Mouse (Mus musculus) megakaryocyte-erythroid progenitor cell, adult 5-6 weeks (primary cell): ENCODE measurements around the gene Prune1. TPM values are rescaled to one million over a fixed set of nuclear protein-coding genes. Genes with fewer than 3 reads are reported as not detected.
A peak's percentile ranks its signal among the peaks of the same experiment; 100 is the strongest.
"Not testable (repeated sequence)": the region's sequence is repeated elsewhere in the genome, so short reads cannot be mapped to it uniquely, and the experiment has no call there.

Experiments
- ATAC-seq: replicated peaks from 2 replicates; pipeline ENCODE4 v1.8.0; 2016; ENCODE audit warnings: mild to moderate bottlenecking, inconsistent platforms; ENCODE audit not compliant: severe bottlenecking, poor library complexity, low FRiP score, low TSS enrichment
- total RNA-seq, 2 experiments: library from RNA; stranded (forward) in 1 of 2; stranded (reverse) in 1 of 2; fragments of 200-1000, 215-1000 nt in 1 of 2; fragments of >200 nt in 1 of 2; fragmentation: Nextera tagmentation in 1 of 2; gene quantifications; 2 replicates each; pipeline ENCODE4 v1.2.3; 2014 to 2017

Prune1 gene
- total RNA-seq, 2 experiments from 2014 or later: 10.1 to 20.2 TPM

- no peak for ATAC-seq
Measured at GRCm38 (mm10) chr3:95227214-95227613, 54.7 kb downstream of the Prune1 start.

DNA sequence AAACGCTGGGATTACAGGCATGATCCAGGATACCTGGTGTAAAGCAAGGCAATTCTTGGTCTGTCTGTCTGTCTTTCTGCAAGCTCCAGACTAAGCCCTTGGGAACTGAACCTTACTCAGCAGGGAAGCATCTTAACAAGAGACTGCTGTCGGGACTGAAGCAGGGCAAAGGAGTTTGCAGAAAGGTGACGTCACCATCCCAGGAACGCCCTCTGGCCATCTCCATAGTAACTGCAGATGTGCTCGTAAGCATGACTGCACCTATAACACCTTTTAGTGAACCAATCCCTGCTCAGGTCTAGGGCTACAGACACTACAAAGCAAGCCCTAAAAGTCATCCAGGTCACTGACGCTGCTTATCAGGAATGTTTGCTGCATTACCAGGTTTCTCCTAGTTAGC is 57.6 kb downstream of the Prune1 start:
- ATAC-seq: no peak

DNA sequence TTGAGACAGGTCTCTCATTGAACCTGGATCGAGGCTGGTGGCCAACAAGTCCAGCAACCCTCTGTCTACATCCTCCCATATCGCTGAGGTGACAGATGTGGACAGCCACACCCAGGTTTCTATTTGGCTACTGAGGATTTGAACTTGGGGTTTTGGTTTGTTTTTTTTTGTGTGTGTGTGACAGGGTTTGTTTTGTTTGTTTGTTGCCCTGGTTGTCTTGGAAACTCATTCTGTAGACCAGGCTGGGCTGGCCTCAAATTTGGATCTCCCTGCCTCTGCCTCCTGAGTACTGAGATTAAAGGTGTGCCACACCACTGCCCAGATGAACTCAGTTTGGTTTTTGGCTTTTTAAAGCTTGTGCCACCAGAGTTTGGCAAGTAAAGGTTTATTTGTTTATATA is 58.8 kb downstream of the Prune1 start:
- ATAC-seq: 0 out of 2 replicates have a peak, but pooled peaks have one; percentile 22

DNA sequence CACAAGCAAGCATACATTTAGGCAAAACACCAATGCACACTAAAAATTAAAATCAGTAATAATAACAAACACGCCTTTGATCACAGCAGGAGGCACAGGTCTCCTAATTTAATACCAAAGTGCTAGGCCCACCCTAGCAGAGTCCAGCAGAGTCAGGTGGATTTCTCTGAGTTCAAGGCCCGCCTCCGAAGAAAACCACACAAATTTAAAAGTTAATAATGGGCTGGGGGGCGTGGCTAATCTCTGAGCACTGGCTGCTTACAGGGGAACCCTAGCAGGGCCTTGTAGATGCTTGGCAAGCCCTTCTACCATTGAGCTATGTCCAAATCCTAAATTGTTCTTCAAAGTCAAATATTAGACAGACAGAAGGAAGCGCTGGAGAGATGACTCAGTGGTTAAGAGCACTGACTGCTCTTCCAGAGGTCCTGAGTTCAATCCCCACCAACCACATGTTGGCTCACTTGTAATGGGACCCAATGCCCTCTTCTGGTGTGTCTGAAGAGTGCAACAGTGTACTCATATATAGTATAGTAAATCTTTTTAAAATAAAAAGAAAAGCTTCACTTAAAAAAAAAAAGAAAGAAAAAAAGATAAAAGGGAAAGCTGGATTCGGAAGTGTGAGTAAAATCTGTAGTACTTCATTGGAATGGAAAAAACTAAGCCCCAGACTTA is 63.3 kb downstream of the Prune1 start:
- peak; percentile 31; the same call in 1 of the 2 replicates for ATAC-seq

DNA sequence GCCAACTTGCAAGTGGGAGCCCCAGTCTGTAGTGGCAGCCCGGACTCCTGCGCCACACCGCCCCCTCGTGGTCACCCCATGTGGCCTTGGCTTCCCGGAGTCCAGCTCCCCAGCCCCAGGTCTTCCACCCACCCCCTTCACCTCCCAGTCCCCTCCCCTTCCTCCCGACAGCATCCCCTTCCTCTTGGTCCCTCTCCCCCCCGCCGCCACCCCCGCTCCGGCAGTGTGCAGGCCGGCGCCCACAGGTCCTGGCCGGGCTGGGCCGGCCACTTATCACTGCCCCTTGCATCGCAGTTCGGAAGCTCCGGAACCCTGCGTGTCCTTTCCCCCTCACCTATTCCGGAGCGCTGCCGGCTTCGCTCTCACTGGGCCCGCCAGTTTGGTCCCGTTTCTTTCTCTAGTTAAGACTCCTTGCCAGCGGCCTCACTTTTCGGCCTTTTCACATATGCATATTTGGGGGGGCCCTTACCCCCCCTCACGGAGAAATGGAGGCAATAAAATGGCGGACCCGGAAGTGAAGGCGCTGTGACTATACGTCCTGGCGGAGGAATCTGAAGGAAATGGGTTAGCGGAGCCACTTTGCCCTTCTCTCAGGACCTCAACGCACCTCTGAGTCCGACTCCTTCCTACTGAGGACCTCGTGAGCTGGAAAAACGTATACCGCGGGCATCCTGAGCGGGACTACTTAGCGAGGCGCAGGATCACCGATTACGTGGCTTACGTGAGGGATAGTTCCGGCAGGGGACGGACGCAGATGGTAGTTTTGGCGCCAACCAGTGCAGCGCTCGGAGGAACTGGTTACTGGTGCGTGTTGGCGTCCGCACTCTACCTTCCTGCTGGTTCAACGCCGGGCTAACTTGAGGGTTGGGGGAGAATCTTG is 64.4 kb downstream of the Prune1 start, which contains the start of gene Gabpb2:
Gabpb2 (minus strand) TSS at position 662 of the 880 bp plus-strand sequence.
- peak; percentile 89 for ATAC-seq

GRCm38 (mm10) chr3:95216655-95217254 is 65.1 kb downstream of the Prune1 start:
- no peak for ATAC-seq

DNA sequence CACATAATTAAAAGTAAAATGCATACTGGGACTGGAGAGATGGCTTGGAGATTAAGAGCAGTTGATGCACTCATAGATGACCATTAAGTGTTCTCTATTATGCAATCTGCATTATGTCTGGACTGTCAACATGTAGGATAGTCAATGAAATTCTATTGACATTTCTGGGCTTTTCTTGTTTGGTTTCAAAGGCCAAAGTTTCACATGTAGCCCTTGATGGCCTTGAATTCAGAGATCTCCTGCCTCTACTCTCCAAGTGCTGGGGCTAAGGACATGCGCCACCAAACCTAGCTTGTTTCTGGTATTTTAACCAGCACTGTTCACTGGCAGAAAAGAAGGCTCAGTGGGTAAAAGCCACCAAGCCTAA is 68.3 kb downstream of the Prune1 start:
- no peak for ATAC-seq

DNA sequence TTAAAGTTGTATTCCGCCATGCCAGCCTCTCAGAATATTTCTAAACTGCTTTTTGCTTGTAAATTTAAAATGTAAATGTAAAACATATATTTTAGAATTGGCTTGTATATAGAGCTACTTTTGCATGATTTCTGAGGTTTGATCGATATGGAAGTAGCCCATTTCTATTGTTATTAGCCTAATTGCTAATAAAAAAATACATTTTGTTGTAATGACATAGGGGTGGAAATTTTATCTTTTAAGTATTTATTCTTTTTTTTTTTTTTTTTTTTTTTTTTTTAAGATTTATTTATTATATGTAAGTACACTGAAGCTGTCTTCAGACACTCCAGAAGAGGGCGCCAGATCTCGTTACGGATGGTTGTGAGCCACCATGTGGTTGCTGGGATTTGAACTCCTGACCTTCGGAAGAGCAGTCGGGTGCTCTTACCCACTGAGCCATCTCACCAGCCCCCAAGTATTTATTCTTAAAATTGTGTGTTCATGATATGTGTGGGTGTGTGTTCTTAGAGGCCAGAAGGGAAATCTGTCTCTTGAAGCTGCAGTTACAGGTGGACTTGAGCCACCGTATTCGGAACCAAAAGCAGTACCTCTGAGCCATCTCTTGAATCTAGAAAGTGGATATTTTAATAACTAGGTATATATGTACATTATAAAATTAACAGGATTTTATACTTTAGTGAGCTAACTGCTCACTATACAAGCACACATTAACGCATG is 68.8 kb downstream of the Prune1 start:
- not testable (repeated sequence) for ATAC-seq

GRCm38 (mm10) chr3:95210585-95210984 is 71.3 kb downstream of the Prune1 start:
- no peak for ATAC-seq

- ATAC-seq: no peak
Measured at GRCm38 (mm10) chr3:95208286-95208685, 73.6 kb downstream of the Prune1 start.

GRCm38 (mm10) chr3:95203880-95204279 is 78.0 kb downstream of the Prune1 start:
- ATAC-seq: no peak

Other genes with a start within 250 kb of the Prune1 start
- gene Psmd4, start 239.5 kb downstream of the Prune1 start, total RNA-seq (2014; fragmentation: Nextera tagmentation): 190 and 212 TPM in 2 replicates
- gene Psmd4, start 239.5 kb downstream of the Prune1 start, total RNA-seq (2017): 336 and 456 TPM in 2 replicates
- 28.8 and 29.3 TPM in 2 replicates for gene Pip5k1a, start 175.1 kb downstream of the Prune1 start, total RNA-seq (2014; fragmentation: Nextera tagmentation)
- gene Pip5k1a, start 175.1 kb downstream of the Prune1 start, total RNA-seq (2017): 20.5 and 23.8 TPM in 2 replicates
- 62.9 and 64.1 TPM in 2 replicates for gene Vps72, start 171.1 kb downstream of the Prune1 start, total RNA-seq (2014; fragmentation: Nextera tagmentation)
- gene Vps72, start 171.1 kb downstream of the Prune1 start, total RNA-seq (2017): 105 and 121 TPM in 2 replicates
- 2.4 and 5.1 TPM in 2 replicates for gene Tmod4, start 157.6 kb downstream of the Prune1 start, total RNA-seq (2014; fragmentation: Nextera tagmentation)
- gene Tmod4, start 157.6 kb downstream of the Prune1 start, total RNA-seq (2017): 0.99 and 2.9 TPM in 2 replicates
- gene Scnm1, start 148.1 kb downstream of the Prune1 start, total RNA-seq (2014; fragmentation: Nextera tagmentation): 59.1 and 86.0 TPM in 2 replicates
- gene Scnm1, start 148.1 kb downstream of the Prune1 start, total RNA-seq (2017): 94.4 and 114 TPM in 2 replicates
- 5.4 and 6.9 TPM in 2 replicates for gene Lysmd1, start 148.0 kb downstream of the Prune1 start, total RNA-seq (2014; fragmentation: Nextera tagmentation)
- 6.2 and 7.2 TPM in 2 replicates for gene Lysmd1, start 148.0 kb downstream of the Prune1 start, total RNA-seq (2017)
- 3.3 and 8.1 TPM in 2 replicates for gene Tnfaip8l2, start 139.7 kb downstream of the Prune1 start, total RNA-seq (2014; fragmentation: Nextera tagmentation)
- gene Tnfaip8l2, start 139.7 kb downstream of the Prune1 start, total RNA-seq (2017): 3.1 and 6.7 TPM in 2 replicates
- 0.27 TPM in 1 of 2 replicates, not detected in the other for gene Sema6c, start 121.6 kb downstream of the Prune1 start, total RNA-seq (2014; fragmentation: Nextera tagmentation)
- gene Sema6c, start 121.6 kb downstream of the Prune1 start, total RNA-seq (2017): 0.99 TPM in 1 of 2 replicates, not detected in the other
- gene Gabpb2, start 64.2 kb downstream of the Prune1 start, total RNA-seq (2014; fragmentation: Nextera tagmentation): 59.0 and 63.9 TPM in 2 replicates
- 59.2 and 64.2 TPM in 2 replicates for gene Gabpb2, start 64.2 kb downstream of the Prune1 start, total RNA-seq (2017)
- gene Cdc42se1, start 53.3 kb downstream of the Prune1 start, total RNA-seq (2014; fragmentation: Nextera tagmentation): 69.0 and 127 TPM in 2 replicates
- gene Cdc42se1, start 53.3 kb downstream of the Prune1 start, total RNA-seq (2017): 49.5 and 59.1 TPM in 2 replicates
- 6.0 and 6.9 TPM in 2 replicates for gene Mllt11, start 49.9 kb downstream of the Prune1 start, total RNA-seq (2014; fragmentation: Nextera tagmentation)
- 1.9 and 3.6 TPM in 2 replicates for gene Mllt11, start 49.9 kb downstream of the Prune1 start, total RNA-seq (2017)
- gene Gm128, start 40.5 kb downstream of the Prune1 start, total RNA-seq (2014; fragmentation: Nextera tagmentation): 0.92 and 2.5 TPM in 2 replicates
- gene Gm128, start 40.5 kb downstream of the Prune1 start, total RNA-seq (2017): 0.27 TPM in 1 of 2 replicates, not detected in the other
- not detected in 2 replicates for gene Bnipl, start 30.9 kb downstream of the Prune1 start, total RNA-seq (2014; fragmentation: Nextera tagmentation)
- not detected in 2 replicates for gene Bnipl, start 30.9 kb downstream of the Prune1 start, total RNA-seq (2017)
- gene Mindy1, start 731 bp downstream of the Prune1 start, total RNA-seq (2014; fragmentation: Nextera tagmentation): 36.8 and 46.9 TPM in 2 replicates
- 37.5 and 45.3 TPM in 2 replicates for gene Mindy1, start 731 bp downstream of the Prune1 start, total RNA-seq (2017)
- 25.5 and 35.5 TPM in 2 replicates for gene Anxa9, start 25.1 kb upstream of the Prune1 start, total RNA-seq (2014; fragmentation: Nextera tagmentation)
- 15.6 and 16.7 TPM in 2 replicates for gene Anxa9, start 25.1 kb upstream of the Prune1 start, total RNA-seq (2017)
- gene Cers2, start 32.7 kb upstream of the Prune1 start, total RNA-seq (2014; fragmentation: Nextera tagmentation): 199 and 268 TPM in 2 replicates
- 118 and 125 TPM in 2 replicates for gene Cers2, start 32.7 kb upstream of the Prune1 start, total RNA-seq (2017)
- 58.7 and 67.9 TPM in 2 replicates for gene Setdb1, start 75.1 kb upstream of the Prune1 start, total RNA-seq (2014; fragmentation: Nextera tagmentation)
- gene Setdb1, start 75.1 kb upstream of the Prune1 start, total RNA-seq (2017): 44.1 and 46.5 TPM in 2 replicates
- not detected in 2 replicates for gene 4930558C23Rik, start 120.8 kb upstream of the Prune1 start, total RNA-seq (2014; fragmentation: Nextera tagmentation)
- gene 4930558C23Rik, start 120.8 kb upstream of the Prune1 start, total RNA-seq (2017): not detected in 2 replicates
- 40.1 and 44.7 TPM in 2 replicates for gene Arnt, start 152.3 kb upstream of the Prune1 start, total RNA-seq (2014; fragmentation: Nextera tagmentation)
- gene Arnt, start 152.3 kb upstream of the Prune1 start, total RNA-seq (2017): 15.3 and 30.4 TPM in 2 replicates
- not detected in 2 replicates for gene Ctsk, start 217.2 kb upstream of the Prune1 start, total RNA-seq (2014; fragmentation: Nextera tagmentation)
- not detected in 2 replicates for gene Ctsk, start 217.2 kb upstream of the Prune1 start, total RNA-seq (2017)
- gene Ctss, start 244.7 kb upstream of the Prune1 start, total RNA-seq (2014; fragmentation: Nextera tagmentation): 0.28 TPM in 1 of 2 replicates, not detected in the other
- 3.4 and 11.4 TPM in 2 replicates for gene Ctss, start 244.7 kb upstream of the Prune1 start, total RNA-seq (2017)